Mouse (Mus musculus) stomach, postnatal 0 days (tissue): ENCODE results near the gene Paxx. TPM values are rescaled to one million over a fixed set of nuclear protein-coding genes. Genes with fewer than 3 reads are reported as not detected.

Experiments used
- ATAC-seq: fragments of 200-750 bp; cut with Nextera tagmentation; 2 replicates; pipeline ENCODE4 v1.8.0; 2017; ENCODE audit not compliant: low FRiP score, low TSS enrichment
- DNase-seq: peaks from one replicate; pipeline ENCODE4 v3.0.0-alpha.2; 2016; ENCODE audit warnings: low spot score
- H3K27ac ChIP-seq: fragments of 300-500 bp; sonication (generic); replicated peaks from 2 replicates; pipeline ENCODE4 v1.5.1; 2014; ENCODE audit warnings: mild to moderate bottlenecking, control low read depth
- H3K27me3 ChIP-seq: fragments of 300-500 bp; sonication (generic); 2 replicates; pipeline ENCODE4 v1.6.1; 2014; ENCODE audit warnings: low read length; ENCODE audit not compliant: control insufficient read depth, insufficient read depth
- H3K36me3 ChIP-seq: fragments of 300-500 bp; sonication (generic); 2 replicates; pipeline ENCODE4 v1.6.1; 2014; ENCODE audit warnings: low read length, mixed read lengths; ENCODE audit not compliant: control insufficient read depth, insufficient read depth
- H3K4me1 ChIP-seq: fragments of 300-500 bp; sonication (generic); replicated peaks from 2 replicates; pipeline ENCODE4 v1.6.1; 2014; ENCODE audit warnings: antibody characterized with exemption; ENCODE audit not compliant: control insufficient read depth, insufficient read depth
- H3K4me2 ChIP-seq: fragments of 300-500 bp; sonication (generic); replicated peaks from 2 replicates; pipeline ENCODE4 v1.6.1; 2014; ENCODE audit warnings: low read depth, mild to moderate bottlenecking, control low read depth, moderate library complexity
- H3K4me3 ChIP-seq: fragments of 300-500 bp; sonication (generic); 2 replicates; pipeline ENCODE4 v1.5.1; 2014; ENCODE audit warnings: low read depth, low read length, control low read depth
- H3K9ac ChIP-seq: fragments of 300-500 bp; sonication (generic); 2 replicates; pipeline ENCODE4 v1.6.1; 2014; ENCODE audit warnings: mild to moderate bottlenecking, low read length, control low read depth, mixed read lengths
- H3K9me3 ChIP-seq: fragments of 300-500 bp; sonication (generic); 2 replicates; pipeline ENCODE4 v1.6.1; 2016; ENCODE audit warnings: low read length; ENCODE audit not compliant: control insufficient read depth
- CTCF ChIP-seq: IDR thresholded peaks from 2 replicates; pipeline ENCODE4 v1.5.1; 2016; ENCODE audit warnings: antibody characterized with exemption, low read depth, mild to moderate bottlenecking, moderate library complexity
- EP300 ChIP-seq: optimal IDR thresholded peaks from 2 replicates; pipeline ENCODE3; 2016; ENCODE audit warnings: antibody characterized with exemption
- WGBS: fragments of 180-500 bp; shearing (Covaris S2); extraction: QIAGEN DNeasy Blood & Tissue Kit; methylation state at CpG from one replicate; pipeline ENCODE4 v1.1.7; 2014; 5-methylcytosine and 5-hydroxymethylcytosine counted together
- polyA plus RNA-seq: library from polyadenylated mRNA; unstranded; fragments of >200 nt; fragmentation: Nextera tagmentation; extraction: Ambion mirVana; gene quantifications from 2 replicates; pipeline ENCODE4 v1.2.1, GENCODE M21; 2015

Paxx gene
- polyA plus RNA-seq, 1 experiment from 2014 or later: 51.7 TPM

GRCm38 (mm10) chr2:25458911-25459310 lies 2.0 kb downstream of the Paxx start:
- no peaks in the 10 kb centered on the region for H3K9me3 ChIP-seq
- H3K9ac ChIP-seq: no peak overlapping the region
- H3K4me1 ChIP-seq: peaks cover 11% of the 10 kb centered on the region
- no peak overlapping the region for H3K4me3 ChIP-seq
- DNase-seq: peak; percentile 91
- WGBS: 39% methylated on average over 5 of the region's 5 CpGs
- H3K27ac ChIP-seq: peak overlapping the region; percentile 93
- peak; percentile 44 for ATAC-seq
- peaks cover 3% of the 10 kb centered on the region; the same call in 1 of the 2 replicates for H3K36me3 ChIP-seq
- H3K4me2 ChIP-seq: peak overlapping the region; percentile 0; the same call in 1 of the 2 replicates
- no peaks in the 10 kb centered on the region for H3K27me3 ChIP-seq
- TF ChIP-seq CTCF: peak; percentile 61
- TF ChIP-seq EP300: no peak

- ATAC-seq: no peak
- 72% methylated on average over 9 of the region's 9 CpGs for WGBS
- H3K4me3 ChIP-seq: no peak overlapping the region; the same call in 1 of the 2 replicates
- H3K27me3 ChIP-seq: no peaks in the 10 kb centered on the region
- H3K27ac ChIP-seq: peak overlapping the region; percentile 83
- no peaks in the 10 kb centered on the region for H3K9me3 ChIP-seq
- TF ChIP-seq CTCF: no peak
- no peak for TF ChIP-seq EP300
- H3K9ac ChIP-seq: 0 out of 2 replicates have a peak overlapping the region, but pooled peaks have one; percentile 18
- H3K36me3 ChIP-seq: peaks cover 3% of the 10 kb centered on the region; the same call in 1 of the 2 replicates
- peak overlapping the region; percentile 32 for H3K4me2 ChIP-seq
- peaks cover 11% of the 10 kb centered on the region for H3K4me1 ChIP-seq
- DNase-seq: no peak
Observed at GRCm38 (mm10) chr2:25457022-25457896, 3.6 kb downstream of the Paxx start.

GRCm38 (mm10) chr2:25456205-25456953 lies 4.5 kb downstream of the Paxx start, which contains the start of gene Clic3:
TSS of gene Clic3 (plus strand) at chr2:25456838.
- H3K4me2 ChIP-seq: peak within 1 kb of the TSS; percentile 32
- H3K4me3 ChIP-seq: no peak within 1 kb of the TSS; the same call in 1 of the 2 replicates
- TF ChIP-seq CTCF: 0 out of 2 replicates have a peak, but pooled peaks have one; percentile 8
- TF ChIP-seq EP300: no peak
- peaks cover 11% of the 10 kb centered on the region for H3K4me1 ChIP-seq
- DNase-seq (peak; percentile 86), ATAC-seq (peak; percentile 58)
- 0 out of 2 replicates have a peak within 1 kb of the TSS, but pooled peaks have one; percentile 18 for H3K9ac ChIP-seq
- no peaks in the 10 kb centered on the region for H3K9me3 ChIP-seq
- peak within 1 kb of the TSS; percentile 83 for H3K27ac ChIP-seq
- 48% methylated on average over 14 of the region's 14 CpGs for WGBS
- H3K36me3 ChIP-seq: peaks cover 3% of the 10 kb centered on the region; the same call in 1 of the 2 replicates
- no peaks in the 10 kb centered on the region for H3K27me3 ChIP-seq

DNA sequence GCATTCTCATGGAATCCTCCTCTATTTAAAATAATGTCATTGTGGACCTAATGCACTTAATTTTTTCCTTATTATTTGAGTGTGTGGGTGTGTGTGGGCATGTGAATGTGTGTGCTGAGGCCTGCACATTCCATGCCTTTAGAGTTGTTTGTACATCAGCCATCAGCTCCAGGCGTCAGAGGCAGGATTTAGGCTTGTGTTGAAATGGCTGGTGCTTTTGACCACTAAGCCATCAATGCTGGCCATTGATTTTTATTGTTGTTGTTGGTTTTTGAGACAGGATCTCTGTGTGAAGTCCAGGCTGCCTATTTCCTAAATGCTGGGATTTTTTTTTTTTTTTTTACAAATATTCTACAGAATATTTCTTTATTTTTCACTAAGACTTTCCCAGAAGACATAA lies 7.9 kb downstream of the Paxx start:
- H3K4me3 ChIP-seq: no peak overlapping the region
- H3K4me2 ChIP-seq: no peak overlapping the region
- H3K9me3 ChIP-seq: no peaks in the 10 kb centered on the region
- ATAC-seq (no peak), DNase-seq (no peak)
- no peaks in the 10 kb centered on the region for H3K36me3 ChIP-seq
- no peaks in the 10 kb centered on the region for H3K27me3 ChIP-seq
- 48% methylated on average over 1 of the region's 1 CpGs for WGBS
- no peak for TF ChIP-seq EP300
- TF ChIP-seq CTCF: no peak
- no peaks in the 10 kb centered on the region; the same call in 1 of the 2 replicates for H3K4me1 ChIP-seq
- H3K27ac ChIP-seq: no peak overlapping the region
- no peak overlapping the region for H3K9ac ChIP-seq

GRCm38 (mm10) chr2:25450853-25451647 lies 9.8 kb downstream of the Paxx start:
- ATAC-seq (no peak), DNase-seq (no peak)
- Histone ChIP-seq H3K36me3 (0 out of 2 replicates have a peak, but pooled peaks cover 2% of the 10 kb centered on the region), H3K4me3 (no peak overlapping the region), H3K27me3 (no peaks in the 10 kb centered on the region), H3K4me1 (no peaks in the 10 kb centered on the region), H3K27ac (no peak overlapping the region), H3K4me2 (no peak overlapping the region), H3K9ac (no peak overlapping the region), H3K9me3 (no peaks in the 10 kb centered on the region)
- no peak for TF ChIP-seq EP300
- TF ChIP-seq CTCF: no peak
- WGBS: 81% methylated on average over 8 of the region's 8 CpGs
